ENCODE assay signal across 17 mouse cellular contexts in the genomic region with DNA sequence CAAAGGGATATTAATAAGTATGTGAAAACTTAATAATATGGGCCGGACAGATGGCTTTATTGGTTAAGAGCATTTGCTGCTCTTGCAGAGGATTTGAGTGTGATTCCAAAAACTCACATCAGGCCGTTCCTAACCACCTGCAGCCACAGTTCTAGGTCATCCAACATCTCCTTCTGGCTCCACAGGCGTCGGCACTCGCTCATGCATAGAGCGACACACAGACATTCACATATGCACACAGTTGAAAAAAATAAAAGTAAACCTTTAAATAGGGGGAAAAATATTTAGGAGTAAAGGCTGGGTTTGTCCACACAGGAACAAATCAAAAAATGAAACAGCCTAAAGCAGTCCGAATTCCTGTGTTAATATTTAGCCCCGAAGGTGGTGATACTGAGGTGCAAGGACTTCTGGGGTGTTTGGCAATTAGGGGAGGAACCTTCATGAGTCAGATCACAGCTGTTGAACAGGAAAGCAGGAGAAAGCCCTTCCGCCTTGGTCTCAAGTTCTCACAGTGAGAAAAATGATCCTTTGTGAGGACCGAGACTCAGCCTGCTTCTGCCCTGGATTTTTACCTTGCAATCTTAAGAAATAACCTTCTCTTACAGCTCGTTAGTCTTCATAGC. TPM values are rescaled to one million over a fixed set of nuclear protein-coding genes. Genes with fewer than 3 reads are reported as not detected.
DNase-seq lines count a peak whose midpoint lies in the region; ATAC-seq lines count a peak whose summit lies in the region.
"Had no signal": no experiment of that assay in that cellular context is flagged by ENCODE, and none has a peak within 500 bp of the region (broad histone marks: within the 10 kb centered on the region; RNA-seq: fewer than 3 reads in every experiment).

No protein-coding gene starts in this region.

- H3K4me1 ChIP-seq in kidney, embryonic 16.5 days (ENCODE audit: insufficient read depth, low read length): peaks cover 6% of the 10 kb centered on the region; the same call in 1 of the 2 replicates
- H3K4me1 ChIP-seq in limb, embryonic 10.5 days: peaks cover 13% of the 10 kb centered on the region
- H3K4me1 ChIP-seq in stomach, embryonic 16.5 days (ENCODE audit: control insufficient read depth, insufficient read depth, low read length): no peaks in the 10 kb centered on the region
- H3K4me1 ChIP-seq: embryonic facial prominence, embryonic 15.5 days; midbrain, embryonic 12.5 days; neural tube, embryonic 13.5 days had no signal

- no peaks in the 10 kb centered on the region for H3K9me3 ChIP-seq in kidney, embryonic 16.5 days (ENCODE audit: low read length)
- no peaks in the 10 kb centered on the region for H3K9me3 ChIP-seq in limb, embryonic 10.5 days (replicated peaks)
- H3K9me3 ChIP-seq in stomach, embryonic 16.5 days (replicated peaks; ENCODE audit: control insufficient read depth, low read length): no peaks in the 10 kb centered on the region
- H3K9me3 ChIP-seq: embryonic facial prominence, embryonic 15.5 days; midbrain, embryonic 12.5 days; neural tube, embryonic 13.5 days had no signal

- H3K9ac ChIP-seq in kidney, embryonic 16.5 days (replicated peaks; ENCODE audit: low read length): no peak overlapping the region
- no peak overlapping the region for H3K9ac ChIP-seq in stomach, embryonic 16.5 days (ENCODE audit: low read length)
- H3K9ac ChIP-seq: embryonic facial prominence, embryonic 15.5 days; hindbrain, embryonic 14.5 days; midbrain, embryonic 12.5 days; neural tube, embryonic 13.5 days had no signal

- H3K27ac ChIP-seq in kidney, embryonic 16.5 days (ENCODE audit: low read length): peak overlapping the region; percentile 34; the same call in 1 of the 2 replicates
- H3K27ac ChIP-seq in limb, embryonic 10.5 days: peak overlapping the region; percentile 14; the same call in 1 of the 2 replicates
- peak overlapping the region; percentile 74 for H3K27ac ChIP-seq in stomach, embryonic 16.5 days (ENCODE audit: low read length)
- H3K27ac ChIP-seq: embryonic facial prominence, embryonic 15.5 days; hindbrain, embryonic 14.5 days; midbrain, embryonic 12.5 days; neural tube, embryonic 13.5 days had no signal

- ATAC-seq in kidney, embryonic 16.5 days (ENCODE audit: low FRiP score, low TSS enrichment): no peak
- peak; percentile 75 for ATAC-seq in stomach, embryonic 16.5 days (ENCODE audit: insufficient read depth, low FRiP score)

- no peaks in the 10 kb centered on the region for H3K27me3 ChIP-seq in kidney, embryonic 16.5 days (ENCODE audit: insufficient read depth, low read length)
- no peaks in the 10 kb centered on the region for H3K27me3 ChIP-seq in limb, embryonic 10.5 days (ENCODE audit: low read depth, poor library complexity, severe bottlenecking)
- H3K27me3 ChIP-seq in stomach, embryonic 16.5 days (ENCODE audit: control insufficient read depth, insufficient read depth, low read length): no peaks in the 10 kb centered on the region
- H3K27me3 ChIP-seq: embryonic facial prominence, embryonic 15.5 days; midbrain, embryonic 12.5 days; neural tube, embryonic 13.5 days had no signal

- no peak overlapping the region for H3K4me2 ChIP-seq in kidney, embryonic 16.5 days (replicated peaks; ENCODE audit: low read depth, low read length)
- no peak overlapping the region for H3K4me2 ChIP-seq in stomach, embryonic 16.5 days (ENCODE audit: low read depth, low read length)
- H3K4me2 ChIP-seq: embryonic facial prominence, embryonic 15.5 days; hindbrain, embryonic 14.5 days; liver, embryonic 11.5 days; midbrain, embryonic 12.5 days; neural tube, embryonic 13.5 days had no signal

- H3K4me3 ChIP-seq in kidney, embryonic 16.5 days (ENCODE audit: low read length): no peak overlapping the region
- no peak overlapping the region for H3K4me3 ChIP-seq in limb, embryonic 10.5 days
- H3K4me3 ChIP-seq in stomach, embryonic 16.5 days (replicated peaks; ENCODE audit: low read length): no peak overlapping the region
- H3K4me3 ChIP-seq: embryonic facial prominence, embryonic 15.5 days; midbrain, embryonic 12.5 days; neural tube, embryonic 13.5 days had no signal

- no peak for DNase-seq in kidney, postnatal 14 days
- DNase-seq in brain, adult 2 months (ENCODE audit: low read depth, low spot score): peak; percentile 16
- no peak for DNase-seq in limb, embryonic 10.5 days (ENCODE audit: low spot score)
- DNase-seq in right cerebral cortex, adult 18-20 months: no peak
- no peak for DNase-seq in urinary bladder, postnatal 36 days (ENCODE audit: low spot score in 2 of 2)
- DNase-seq: adrenal gland, postnatal 10 days; cerebellum, postnatal 14 days; gastrocnemius, postnatal 25 days; lung, adult 2 months; spleen, adult 18-20 months had no signal

- no peaks in the 10 kb centered on the region for H3K36me3 ChIP-seq in kidney, embryonic 16.5 days (ENCODE audit: insufficient read depth, low read length)
- no peaks in the 10 kb centered on the region for H3K36me3 ChIP-seq in limb, embryonic 10.5 days
- H3K36me3 ChIP-seq in stomach, embryonic 16.5 days (ENCODE audit: control insufficient read depth, insufficient read depth, low read length): no peaks in the 10 kb centered on the region
- H3K36me3 ChIP-seq: embryonic facial prominence, embryonic 15.5 days; midbrain, embryonic 12.5 days; neural tube, embryonic 13.5 days had no signal

- WGBS in kidney, embryonic 16.5 days: 66% methylated on average over 11 of the region's 11 CpGs
- WGBS in limb, embryonic 10.5 days: 86% methylated on average over 11 of the region's 11 CpGs
- 61% methylated on average over 11 of the region's 11 CpGs for WGBS in stomach, embryonic 16.5 days

RNA-seq across cellular contexts. Expression of a gene that starts 40.7 kb away (rescaled TPM):
- polyA plus RNA-seq in kidney, embryonic 16.5 days (2015; fragmentation: Nextera tagmentation; extraction: Ambion mirVana): 21.2 TPM in 2 replicates
- 16.4 and 17.6 TPM in 2 replicates for polyA plus RNA-seq in limb, embryonic 10.5 days (2016; fragmentation: Nextera tagmentation; extraction: Ambion mirVana)
- polyA plus RNA-seq in stomach, embryonic 16.5 days (2015; fragmentation: Nextera tagmentation; extraction: Ambion mirVana): 11.5 and 11.6 TPM in 2 replicates

Comparison
In these comparisons a context has a peak if more than half of its experiments do, and no peak if none do; other contexts are left out.
1. H3K27ac ChIP-seq: peak in every context shown above with its lines; median percentile 74 in stomach, embryonic 16.5 days; 34 in kidney, embryonic 16.5 days; 14 in limb, embryonic 10.5 days.